Mouse (Mus musculus) G1E (cell line): ENCODE results near the gene Ceacam16. TPM values are rescaled to one million over a fixed set of nuclear protein-coding genes. Genes with fewer than 3 reads are reported as not detected.

ENCODE experiments used
- ATAC-seq: 2 replicates; pipeline ENCODE4 v1.8.0; 2016; ENCODE audit warnings: mild to moderate bottlenecking; ENCODE audit not compliant: insufficient number of reproducible peaks, poor library complexity, low FRiP score, severe bottlenecking; ENCODE audit errors: extremely low read depth
- DNase-seq: peaks from one replicate; pipeline ENCODE4 v3.0.0; 2012; ENCODE audit warnings: low spot score
- H3K27me3 ChIP-seq: 2 replicates; pipeline ENCODE4 v1.6.1; 2012; ENCODE audit warnings: mild to moderate bottlenecking, low read length, inconsistent platforms; ENCODE audit not compliant: insufficient read depth
- H3K36me3 ChIP-seq: replicated peaks from 2 replicates; pipeline ENCODE3; 2012; ENCODE audit warnings: mild to moderate bottlenecking, inconsistent platforms
- H3K4me1 ChIP-seq: 2 replicates; pipeline ENCODE4 v1.6.1; 2012; ENCODE audit warnings: low read depth, low read length, inconsistent platforms, mixed read lengths; ENCODE audit not compliant: insufficient read depth
- H3K4me3 ChIP-seq: 2 replicates; pipeline ENCODE4 v1.5.1; 2012; ENCODE audit warnings: low read depth, mild to moderate bottlenecking, inconsistent platforms, low read length, moderate library complexity, mixed read lengths
- H3K9me3 ChIP-seq: replicated peaks from 2 replicates; pipeline ENCODE4 v1.6.1; 2012; ENCODE audit warnings: inconsistent platforms
- CTCF ChIP-seq: IDR thresholded peaks from 2 replicates; pipeline ENCODE4 v1.5.1; 2012; ENCODE audit warnings: low read depth, low read length, inconsistent platforms, mixed read lengths
- GATA1 ChIP-seq: IDR thresholded peaks from 2 replicates; pipeline ENCODE4 v1.6.1; 2012; ENCODE audit warnings: borderline replicate concordance, low read length, inconsistent platforms, mixed read lengths
- GATA2 ChIP-seq: IDR thresholded peaks from 2 replicates; pipeline ENCODE4 v1.6.1; 2012; ENCODE audit warnings: low read depth, low read length, inconsistent platforms, borderline replicate concordance
- POLR2AphosphoS5 ChIP-seq: IDR thresholded peaks from 2 replicates; pipeline ENCODE4 v1.6.1; 2012; ENCODE audit warnings: low read depth, low read length, inconsistent platforms; ENCODE audit not compliant: insufficient replicate concordance
- TAL1 ChIP-seq: conservative IDR thresholded peaks from 2 replicates; pipeline ENCODE4 v1.6.1; 2012; ENCODE audit warnings: low read depth, low read length, inconsistent platforms, mixed read lengths
- polyA plus RNA-seq: library from polyadenylated mRNA; stranded (reverse); fragments of >175 nt; gene quantifications from 2 replicates; pipeline ENCODE4 v1.2.3, GENCODE M21; 2012
- total RNA-seq, 2 experiments: library from RNA; stranded (forward) in 1 of 2; stranded (reverse) in 1 of 2; fragments of 200-1000 nt in 1 of 2; fragments of >200 nt in 1 of 2; fragmentation: Nextera tagmentation in 1 of 2; gene quantifications; 2 replicates each; pipeline ENCODE4 v1.2.3; 2014 to 2017

The Ceacam16 gene
- total and polyA plus RNA-seq, 3 experiments: 2.2 to 4.1 (median 2.8) TPM

DNA sequence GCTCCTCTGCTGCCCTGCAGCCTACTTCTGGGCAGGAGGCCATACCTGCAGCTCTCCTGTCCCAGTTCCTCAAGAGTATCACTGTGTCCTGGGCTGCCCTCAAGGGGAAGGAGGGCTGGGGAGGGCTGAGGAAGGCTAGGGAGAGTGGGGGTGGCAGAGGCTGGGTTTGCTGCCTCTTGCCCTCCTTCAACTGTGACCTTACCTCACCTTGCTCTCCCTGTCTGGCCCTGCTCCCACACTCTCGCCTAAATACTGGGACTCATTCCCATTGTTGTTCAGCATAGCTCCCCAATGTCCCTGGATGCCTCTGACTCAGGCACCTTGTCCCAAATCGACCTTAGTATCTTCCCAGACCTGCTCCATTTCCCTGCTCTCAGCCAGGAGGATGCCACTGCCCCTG is 3.1 kb upstream of the Ceacam16 start:
- Histone ChIP-seq H3K4me1 (no peaks in the 10 kb centered on the region), H3K4me3 (no peak overlapping the region), H3K9me3 (no peaks in the 10 kb centered on the region), H3K36me3 (no peaks in the 10 kb centered on the region), H3K27me3 (peaks cover 16% of the 10 kb centered on the region; the same call in 1 of the 2 replicates)
- no peak for DNase-seq
- TF ChIP-seq GATA1 (no peak), TAL1 (no peak), GATA2 (no peak), CTCF (no peak), POLR2AphosphoS5 (no peak)
- ATAC-seq: no peak

DNA sequence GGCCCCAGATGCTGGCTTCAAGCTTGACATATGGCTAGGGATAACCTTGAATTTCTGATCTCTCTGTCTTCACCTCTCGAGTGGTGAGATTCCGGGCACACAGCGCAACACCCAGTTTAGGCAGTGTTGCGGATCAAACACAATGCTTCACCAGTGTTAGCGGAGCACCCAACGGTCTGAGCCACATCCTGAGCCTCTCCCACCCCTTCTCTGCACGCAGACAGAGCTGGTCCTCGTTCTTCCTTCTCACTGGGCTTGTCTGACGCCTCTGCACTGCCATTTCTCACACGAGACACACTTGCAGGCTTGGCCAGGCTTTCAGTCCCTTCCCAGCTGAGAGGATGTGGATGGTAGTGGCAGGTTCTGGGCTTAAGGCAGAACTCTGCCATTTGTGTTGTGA is 1.4 kb downstream of the Ceacam16 start:
- Histone ChIP-seq H3K36me3 (no peaks in the 10 kb centered on the region), H3K4me3 (no peak overlapping the region), H3K9me3 (no peaks in the 10 kb centered on the region), H3K27me3 (peaks cover 26% of the 10 kb centered on the region; the same call in 1 of the 2 replicates), H3K4me1 (no peaks in the 10 kb centered on the region)
- ATAC-seq (no peak), DNase-seq (no peak)
- TF ChIP-seq CTCF (no peak), TAL1 (no peak), POLR2AphosphoS5 (no peak), GATA1 (no peak), GATA2 (no peak)

DNA sequence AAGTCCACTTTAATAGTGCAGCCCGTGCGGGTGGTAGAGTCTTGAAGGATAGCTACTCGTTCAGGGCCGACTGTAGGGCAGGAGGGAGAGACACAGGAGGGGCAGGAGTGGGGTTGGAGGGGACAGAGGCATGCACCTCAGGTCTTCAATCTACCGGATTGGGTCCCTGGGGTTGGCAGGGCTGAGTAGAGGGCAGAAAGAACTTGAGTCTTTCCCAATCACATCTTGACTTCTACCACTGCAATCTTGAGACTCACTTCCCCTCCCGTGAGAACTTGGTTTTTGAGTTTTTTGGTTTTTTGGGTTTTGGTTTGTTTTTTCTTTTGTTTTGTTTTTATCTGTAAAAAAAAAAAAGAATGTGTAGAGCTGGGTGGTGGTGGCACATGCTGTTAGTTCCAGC is 4.8 kb downstream of the Ceacam16 start:
- H3K4me1 ChIP-seq: no peaks in the 10 kb centered on the region
- TF ChIP-seq TAL1 (no peak), CTCF (no peak), POLR2AphosphoS5 (no peak), GATA1 (no peak), GATA2 (no peak)
- H3K9me3 ChIP-seq: no peaks in the 10 kb centered on the region
- ATAC-seq: no peak
- DNase-seq: no peak
- H3K36me3 ChIP-seq: no peaks in the 10 kb centered on the region
- no peak overlapping the region for H3K4me3 ChIP-seq
- H3K27me3 ChIP-seq: peaks cover 26% of the 10 kb centered on the region; the same call in 1 of the 2 replicates

GRCm38 (mm10) chr7:19855663-19856062 is 5.4 kb downstream of the Ceacam16 start:
- peaks cover 21% of the 10 kb centered on the region; the same call in 1 of the 2 replicates for H3K27me3 ChIP-seq
- no peaks in the 10 kb centered on the region for H3K9me3 ChIP-seq
- no peak for DNase-seq
- no peak overlapping the region for H3K4me3 ChIP-seq
- ATAC-seq: no peak
- no peaks in the 10 kb centered on the region for H3K4me1 ChIP-seq
- no peaks in the 10 kb centered on the region for H3K36me3 ChIP-seq
- TF ChIP-seq POLR2AphosphoS5 (no peak), TAL1 (no peak), GATA2 (no peak), GATA1 (no peak), CTCF (no peak)

DNA sequence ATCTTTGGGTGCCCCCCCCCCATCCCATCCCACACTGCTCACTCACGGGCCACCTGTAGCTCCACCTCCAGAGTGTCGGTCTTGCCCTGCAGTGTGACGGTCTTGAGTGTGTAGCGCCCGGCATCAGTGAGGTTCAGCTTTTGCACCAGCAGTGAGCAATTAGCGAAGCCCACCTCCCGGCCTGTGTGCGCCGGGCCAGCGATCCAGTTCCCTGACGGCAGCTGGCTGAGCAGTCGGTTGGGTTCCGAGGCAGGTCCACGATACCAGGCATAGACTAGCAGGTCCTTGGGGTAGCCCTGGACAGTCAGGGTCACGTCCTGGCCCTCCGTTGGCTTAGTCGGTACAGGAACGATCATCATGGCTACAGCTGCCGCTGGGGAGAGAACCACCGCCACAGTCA is 7.6 kb downstream of the Ceacam16 start:
- Histone ChIP-seq H3K27me3 (peaks cover 12% of the 10 kb centered on the region; the same call in 1 of the 2 replicates), H3K4me1 (no peaks in the 10 kb centered on the region), H3K9me3 (peaks cover 3% of the 10 kb centered on the region; the same call in 1 of the 2 replicates), H3K4me3 (no peak overlapping the region), H3K36me3 (no peaks in the 10 kb centered on the region)
- ATAC-seq (no peak), DNase-seq (no peak)
- no peak for TF ChIP-seq GATA1
- TF ChIP-seq POLR2AphosphoS5: no peak
- TF ChIP-seq CTCF: no peak
- no peak for TF ChIP-seq GATA2
- no peak for TF ChIP-seq TAL1

DNA sequence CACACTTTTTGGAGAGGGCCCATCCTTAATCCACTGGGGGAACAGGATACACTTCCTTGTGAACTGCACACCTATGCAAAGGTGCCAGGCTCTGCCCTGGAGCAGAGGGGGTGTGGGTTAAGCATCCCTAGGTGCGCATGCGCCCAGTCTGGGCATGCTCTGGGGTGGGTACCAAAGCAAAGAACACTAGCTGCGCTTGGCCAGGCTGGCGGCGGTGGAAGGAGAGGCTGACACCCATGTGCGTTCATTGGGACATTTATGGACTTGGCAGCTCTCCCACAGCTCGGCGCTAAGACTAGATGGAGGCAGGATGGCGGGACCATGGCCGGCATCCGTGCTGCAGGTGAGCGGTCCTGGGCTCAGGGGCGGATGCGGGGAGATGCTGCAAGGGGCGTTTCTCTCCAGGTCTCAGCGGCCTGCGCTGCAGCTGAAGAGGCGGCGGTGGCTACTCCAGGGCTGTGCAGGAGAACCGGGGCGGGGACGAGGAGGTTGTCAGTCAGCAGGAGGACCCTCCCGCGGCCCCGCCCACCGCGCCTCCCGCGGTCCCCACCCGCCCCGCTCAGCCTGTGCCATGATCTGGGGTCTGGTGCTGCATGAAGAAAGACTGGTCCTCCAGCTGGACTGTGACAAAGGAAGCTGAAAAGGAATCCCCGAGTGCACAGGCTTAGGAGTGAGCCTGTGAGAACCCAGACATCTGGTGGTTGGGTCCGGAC is 9.1 kb downstream of the Ceacam16 start, which contains the start of gene Gm19345:
TSS of gene Gm19345 (plus strand) at position 146 of the 713 bp plus-strand sequence.
- Histone ChIP-seq H3K4me1 (no peaks in the 10 kb centered on the region), H3K9me3 (peaks cover 3% of the 10 kb centered on the region; the same call in 1 of the 2 replicates), H3K27me3 (peaks cover 14% of the 10 kb centered on the region; the same call in 1 of the 2 replicates), H3K4me3 (no peak within 1 kb of the TSS), H3K36me3 (no peaks in the 10 kb centered on the region)
- TF ChIP-seq GATA1 (no peak), GATA2 (no peak), TAL1 (no peak), CTCF (no peak), POLR2AphosphoS5 (no peak)
- no peak for DNase-seq
- no peak for ATAC-seq
